Mouse (Mus musculus): ENCODE results near the gene Vmn1r157. TPM values are rescaled to one million over a fixed set of nuclear protein-coding genes. Genes with fewer than 3 reads are reported as not detected.
"Not testable (repeated sequence)": the region's sequence is repeated elsewhere in the genome, so short reads cannot be mapped to it uniquely, and the experiment has no call there.

The Vmn1r157 gene
- total RNA-seq (2021), result not detected
- long read RNA-seq, experiment 1, result 0 reads
- long read RNA-seq, experiment 2, result 0 reads

DNA sequence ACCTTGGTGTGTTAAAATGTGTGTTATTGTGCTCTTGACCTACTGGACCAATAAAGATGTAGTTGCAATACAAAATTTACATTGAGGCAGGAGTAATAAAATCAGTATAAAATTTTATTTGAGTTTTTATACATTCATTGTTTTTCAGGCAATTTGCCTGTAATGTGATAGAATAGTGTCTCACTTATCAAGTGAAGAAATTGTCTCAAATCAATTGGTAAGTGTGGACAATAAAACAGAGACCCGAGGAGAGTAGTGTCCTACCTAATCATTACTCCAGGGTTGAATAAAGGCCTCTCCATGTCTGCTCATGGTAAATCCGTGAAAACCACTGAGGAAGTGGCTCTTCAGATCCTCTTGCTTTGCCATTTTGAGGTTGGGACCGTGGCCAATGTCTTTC is at the start of gene Vmn1r157:
Vmn1r157 (plus strand) TSS at position 301 of the 400 bp plus-strand sequence.
- DNase-seq (ENCODE audit: low spot score in 2 of 2), result not testable (repeated sequence)

DNA sequence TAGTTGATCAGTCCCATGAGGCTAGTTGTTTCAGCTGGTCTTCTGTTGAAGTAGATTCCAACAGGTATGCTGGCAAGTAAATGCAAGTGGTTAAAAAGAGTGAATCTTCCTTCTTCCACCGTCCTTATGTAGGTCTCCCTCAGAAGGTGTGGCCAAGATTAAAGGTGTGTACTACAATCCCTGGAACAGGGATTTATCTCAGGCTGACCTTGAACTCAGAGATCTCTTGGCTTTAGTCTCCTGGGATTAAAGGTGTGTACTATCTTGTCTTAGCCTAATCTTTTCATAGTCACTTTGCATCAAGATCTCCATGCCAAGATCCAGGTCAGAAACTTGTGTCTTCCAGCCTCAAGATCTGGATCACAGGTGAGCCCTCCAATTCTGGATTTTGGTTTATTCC is 41.9 kb upstream of the Vmn1r157 start, which contains the start of gene Gm4567:
Gm4567 (minus strand) TSS at position 101 of the 400 bp plus-strand sequence.
- not testable (repeated sequence) for DNase-seq (ENCODE audit: low spot score in 2 of 2)

DNA sequence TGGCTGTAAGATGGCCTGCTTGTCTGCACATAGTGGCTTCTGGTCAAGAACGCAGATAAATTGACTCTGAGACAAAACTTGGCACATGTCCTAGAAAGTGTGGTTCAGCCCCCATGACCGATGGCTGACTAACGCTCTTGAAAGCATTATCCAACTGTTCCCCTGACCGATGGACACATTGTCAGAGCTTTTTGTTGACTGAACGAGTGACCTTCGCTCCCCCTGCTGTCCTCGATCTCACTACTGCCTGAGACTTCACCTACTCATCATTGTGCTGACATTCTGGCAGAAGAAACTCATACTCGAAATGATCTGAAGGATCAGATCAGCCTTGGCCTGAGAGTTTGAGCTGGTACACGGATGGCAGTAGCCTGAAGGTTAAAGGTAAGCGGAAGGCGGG is 14.5 kb downstream of the Vmn1r157 start:
- not testable (repeated sequence) for DNase-seq (ENCODE audit: low spot score in 2 of 2)

DNA sequence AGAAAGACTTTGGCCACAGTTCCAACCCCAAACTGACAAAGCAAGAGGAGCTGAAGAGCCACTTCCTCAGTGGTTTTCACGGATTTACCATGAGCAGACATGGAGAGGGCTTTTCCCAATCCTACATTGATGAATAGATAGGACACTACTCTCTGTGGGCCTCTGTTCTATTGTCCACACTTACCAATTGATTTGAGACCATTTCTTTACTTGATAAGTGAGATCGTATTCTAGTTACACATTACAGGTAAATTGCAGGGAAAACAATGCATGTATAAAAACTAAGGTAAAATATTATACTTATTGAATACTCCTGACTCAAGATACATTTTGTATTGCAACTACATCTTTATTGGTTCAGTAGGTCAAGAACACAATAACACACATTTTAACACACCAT is 29.2 kb downstream of the Vmn1r157 start, which contains the start of gene Vmn1r158:
Vmn1r158 (minus strand) TSS at position 101 of the 400 bp plus-strand sequence.
- DNase-seq (ENCODE audit: low spot score in 2 of 2), result not testable (repeated sequence)

Other genes with a start within 250 kb of the Vmn1r157 start
- gene Vmn1r152, start 238.7 kb upstream of the Vmn1r157 start, total RNA-seq (2021), result not detected
- not detected for gene Gm8677, start 226.8 kb upstream of the Vmn1r157 start, total RNA-seq (2021)
- gene Gm4201, start 196.4 kb upstream of the Vmn1r157 start, total RNA-seq (2021), result not detected
- not detected for gene Gm4565, start 173.6 kb upstream of the Vmn1r157 start, total RNA-seq (2021)
- not detected for gene Vmn1r155, start 103.7 kb upstream of the Vmn1r157 start, total RNA-seq (2021)
- gene Gm8693, start 69.4 kb upstream of the Vmn1r157 start, total RNA-seq (2021), result not detected
- gene Gm4567, start 42.0 kb upstream of the Vmn1r157 start, total RNA-seq (2021), result not detected
- gene Vmn1r158, start 29.1 kb downstream of the Vmn1r157 start, total RNA-seq (2021), result not detected
- not detected for gene Vmn1r159, start 81.9 kb downstream of the Vmn1r157 start, total RNA-seq (2021)
- gene Vmn1r160, start 109.5 kb downstream of the Vmn1r157 start, total RNA-seq (2021), result not detected
- not detected for gene Gm4214, start 223.0 kb downstream of the Vmn1r157 start, total RNA-seq (2021)

Data from layer of hippocampus, postnatal 14 days (tissue).